8 mouse cellular contexts compared by ENCODE assay signal in genomic region chr17:78882401-78883112, GRCm38 (mm10). TPM values are rescaled to one million over a fixed set of nuclear protein-coding genes. Genes with fewer than 3 reads are reported as not detected.
DNase-seq lines count a peak whose midpoint lies in the region; ATAC-seq lines count a peak whose summit lies in the region.

Gene Eif2ak2 (minus strand): TSS chr17:78882573.

- H3K9ac ChIP-seq in hindbrain, embryonic 16.5 days (ENCODE audit: low read depth, low read length): peak within 1 kb of the TSS; percentile 57

- H3K4me2 ChIP-seq in hindbrain, embryonic 16.5 days (ENCODE audit: low read length): peak within 1 kb of the TSS; percentile 73

- no peaks in the 10 kb centered on the region for H3K9me3 ChIP-seq in hindbrain, embryonic 16.5 days (ENCODE audit: control insufficient read depth, low read length)

- peak; percentile 87 for DNase-seq in ZHBTc4 (ENCODE audit: low read depth, low spot score)
- peak; percentile 75 for DNase-seq in gastrocnemius, adult 18-20 months (ENCODE audit: low spot score)
- DNase-seq in left cerebral cortex, adult 11 months (ENCODE audit: low spot score): peak; percentile 9
- DNase-seq in lung, postnatal 4 days: peak; percentile 90 to 91
- peak; percentile 38 to 50 for DNase-seq in right cerebral cortex, adult 2 months (ENCODE audit: low spot score in 2 of 2)
- DNase-seq in urinary bladder, postnatal 10 days (ENCODE audit: low spot score): peak; percentile 39

- WGBS in hindbrain, embryonic 16.5 days: 2% methylated on average over 28 of the region's 28 CpGs

- peak; percentile 98 for ATAC-seq in common myeloid progenitor, adult 5-6 weeks (replicated peaks; ENCODE audit: low read depth, poor library complexity, severe bottlenecking)
- peak; percentile 94 for ATAC-seq in hindbrain, embryonic 16.5 days

- H3K36me3 ChIP-seq in hindbrain, embryonic 16.5 days (ENCODE audit: control insufficient read depth, insufficient read depth, low read length): no peaks in the 10 kb centered on the region

- H3K4me3 ChIP-seq in hindbrain, embryonic 16.5 days (ENCODE audit: low read length): peak within 1 kb of the TSS; percentile 41

- 0 out of 2 replicates have a peak, but pooled peaks cover 3% of the 10 kb centered on the region for H3K4me1 ChIP-seq in hindbrain, embryonic 16.5 days (ENCODE audit: control insufficient read depth, insufficient read depth, low read depth, low read length)

- 0 out of 2 replicates have a peak within 1 kb of the TSS, but pooled peaks have one; percentile 37 for H3K27ac ChIP-seq in hindbrain, embryonic 16.5 days (ENCODE audit: low read depth, low read length)

- no peaks in the 10 kb centered on the region for H3K27me3 ChIP-seq in hindbrain, embryonic 16.5 days (replicated peaks; ENCODE audit: control insufficient read depth, insufficient read depth, low read length)

RNA-seq across cellular contexts. Expression of gene Eif2ak2, which starts in this region (rescaled TPM):
- total RNA-seq in common myeloid progenitor, adult 5-6 weeks (2017): 49.8 and 61.1 TPM in 2 replicates
- total RNA-seq in gastrocnemius, adult 18-20 months (2021): 1 to 10 TPM; 2.8 to 3.3 TPM
- polyA plus RNA-seq in hindbrain, embryonic 16.5 days (2015; fragmentation: Nextera tagmentation; extraction: Ambion mirVana): 3.0 and 3.3 TPM in 2 replicates

Comparison
In these comparisons a context has a peak if more than half of its experiments do, and no peak if none do; other contexts are left out.
1. Peak in every context shown above with its lines: DNase-seq, ATAC-seq, H3K4me3 ChIP-seq and H3K27ac ChIP-seq.
2. RNA of gene Eif2ak2 (total RNA-seq): 49.8 to 61.1 TPM in common myeloid progenitor, adult 5-6 weeks; 2.8 to 3.3 TPM in gastrocnemius, adult 18-20 months; every median in the first group is over 10 times any median in the second.
3. DNase-seq: peak in every context shown above with its lines; median percentile 90 in lung, postnatal 4 days; 87 in ZHBTc4; 75 in gastrocnemius, adult 18-20 months; 44 in right cerebral cortex, adult 2 months; 39 in urinary bladder, postnatal 10 days; 9 in left cerebral cortex, adult 11 months.